Mouse (Mus musculus) layer of hippocampus, postnatal 36 days (tissue): ENCODE measurements around the gene Tspan1. TPM values are rescaled to one million over a fixed set of nuclear protein-coding genes. Genes with fewer than 3 reads are reported as not detected.
A peak's percentile ranks its signal among the peaks of the same experiment; 100 is the strongest.

Source experiments
- DNase-seq, 2 experiments: peaks; one replicate each; pipeline ENCODE4 v3.0.0; 2022
- total RNA-seq, 2 experiments: library from RNA; stranded (reverse); gene quantifications; 2 replicates each; pipeline ENCODE4 v1.2.3; 2021

Gene Tspan1
- total RNA-seq, 2 experiments from 2014 or later, result not detected

DNA sequence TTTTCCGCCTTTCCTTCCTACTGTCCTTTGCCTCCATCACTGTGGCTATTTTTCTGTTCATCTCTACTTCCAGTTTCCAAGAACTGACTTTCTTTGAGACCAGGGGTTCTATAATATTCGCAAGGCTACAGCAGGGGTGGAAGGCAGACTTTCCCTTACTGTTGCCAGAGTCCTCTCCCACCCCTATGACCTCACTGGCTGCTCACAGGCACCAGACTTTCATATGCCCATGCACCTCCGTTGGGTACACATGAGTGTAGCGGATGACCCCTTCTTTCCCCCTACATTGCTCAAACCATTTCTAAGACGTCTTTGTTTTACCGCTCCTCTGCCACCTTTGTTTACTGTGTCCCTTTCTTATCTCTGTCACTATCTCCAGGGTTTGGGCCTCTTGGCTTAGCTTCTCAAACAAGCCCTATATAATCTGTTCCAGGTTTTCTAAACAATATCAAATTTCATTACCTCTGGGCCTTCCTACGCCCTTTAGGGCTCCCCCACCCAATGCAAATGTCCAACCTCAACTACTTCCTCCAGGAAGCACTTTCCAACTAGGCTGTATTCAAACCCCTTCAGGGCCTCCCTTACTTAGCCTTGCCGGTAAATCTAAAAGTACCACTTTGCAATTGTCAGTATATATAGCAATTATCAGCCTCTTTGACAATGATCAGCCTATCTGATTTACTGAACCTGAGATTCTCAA, 1.5 kb downstream of the Tspan1 start:
- DNase-seq, result no peak

DNA sequence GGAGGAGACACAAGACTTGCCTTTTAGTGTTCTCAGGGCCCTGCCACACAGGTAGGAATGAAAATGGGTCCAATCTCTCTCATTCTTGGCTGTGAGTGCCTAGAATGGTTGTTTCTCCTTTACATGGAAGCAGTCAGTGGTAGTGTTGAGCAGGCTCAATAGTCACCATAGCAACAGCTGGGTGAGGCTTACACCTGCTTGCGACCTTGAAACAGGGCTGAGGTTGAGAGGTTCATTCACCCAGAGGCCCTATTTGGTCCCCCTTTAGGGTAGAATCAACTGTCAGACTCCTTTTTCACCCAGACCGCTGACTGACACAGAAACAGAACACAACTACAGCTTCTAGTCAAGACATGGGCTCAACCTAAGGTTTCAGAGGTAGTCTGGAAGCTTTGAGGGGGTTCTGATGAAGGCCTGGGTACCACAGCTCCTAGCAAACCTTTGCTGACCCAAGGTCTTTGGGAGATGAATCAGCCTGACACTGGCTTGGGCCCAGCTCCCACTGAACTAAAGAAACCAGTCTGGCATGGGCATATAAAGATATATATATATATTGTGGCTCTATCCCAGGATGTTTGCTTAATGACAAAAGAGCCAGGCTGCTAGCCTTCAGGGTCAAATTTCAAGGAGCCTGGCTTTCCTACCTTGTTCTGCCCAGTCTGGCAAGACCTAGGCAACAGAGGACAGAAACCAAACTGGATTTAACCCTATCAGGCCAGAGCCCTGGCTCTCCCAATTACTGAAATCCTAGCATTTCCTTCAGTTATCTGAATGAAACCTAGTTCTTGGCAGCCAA, 2.4 kb downstream of the Tspan1 start:
- no peak for DNase-seq

DNA sequence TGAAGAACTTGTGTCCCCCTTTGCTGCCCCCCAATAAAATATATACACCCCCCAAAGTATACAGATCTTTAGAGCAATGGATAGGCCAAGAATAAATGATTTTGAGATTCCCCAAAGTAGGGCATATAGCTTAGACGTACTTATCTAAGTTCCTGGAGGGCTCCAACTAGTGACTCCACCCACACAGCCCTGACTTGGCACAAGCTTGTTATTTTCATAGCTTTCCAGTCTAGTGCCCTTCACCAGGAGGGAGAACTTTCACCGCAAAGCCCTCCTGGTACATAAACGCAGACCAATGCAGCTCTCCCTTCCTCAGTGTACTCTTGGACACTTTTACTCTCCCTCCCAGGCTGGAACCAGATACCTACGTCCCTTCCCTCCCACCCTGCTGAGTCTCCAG, 5.3 kb downstream of the Tspan1 start:
- no peak for DNase-seq

DNA sequence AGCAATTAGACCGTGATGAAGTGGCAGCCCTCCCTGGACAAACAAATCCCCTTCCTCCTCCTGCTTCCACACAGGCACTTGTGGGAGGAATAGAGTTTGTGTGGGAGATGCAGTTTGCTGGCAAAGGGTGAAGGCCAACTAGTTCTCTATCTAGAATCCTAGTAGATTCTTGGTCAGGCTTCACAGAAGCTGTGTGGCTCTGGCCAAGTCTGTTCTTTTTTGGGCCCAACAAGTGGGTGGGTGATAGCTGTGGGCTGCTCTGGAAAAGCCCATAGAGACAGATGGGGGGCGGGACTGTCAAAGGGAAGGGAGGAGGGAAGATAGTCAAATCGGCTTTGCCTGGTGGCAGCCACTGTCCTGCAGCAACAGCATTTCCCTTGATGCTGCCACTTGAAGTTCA, 6.6 kb downstream of the Tspan1 start:
- DNase-seq, result peak; percentile 69 to 70

DNA sequence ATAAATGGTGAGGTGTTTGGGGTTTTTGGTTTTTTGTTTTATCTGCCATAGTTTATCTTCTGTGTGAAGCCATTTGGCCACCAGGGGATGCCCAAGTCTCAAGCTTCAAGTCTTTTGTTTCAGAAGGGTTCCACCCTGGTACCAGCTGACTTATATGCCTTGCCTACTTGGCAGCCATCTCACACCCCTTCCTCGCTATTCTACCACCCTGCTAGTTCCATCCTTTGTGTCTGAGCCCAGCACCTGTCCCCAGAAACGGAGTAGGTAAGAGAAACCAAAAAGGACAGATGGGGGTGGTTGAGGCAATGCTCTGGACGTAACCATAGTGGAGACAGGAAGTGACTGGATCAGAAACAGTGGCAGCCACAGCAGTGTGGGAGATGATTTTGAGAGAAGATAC, 7.5 kb downstream of the Tspan1 start:
- no peak for DNase-seq

DNA sequence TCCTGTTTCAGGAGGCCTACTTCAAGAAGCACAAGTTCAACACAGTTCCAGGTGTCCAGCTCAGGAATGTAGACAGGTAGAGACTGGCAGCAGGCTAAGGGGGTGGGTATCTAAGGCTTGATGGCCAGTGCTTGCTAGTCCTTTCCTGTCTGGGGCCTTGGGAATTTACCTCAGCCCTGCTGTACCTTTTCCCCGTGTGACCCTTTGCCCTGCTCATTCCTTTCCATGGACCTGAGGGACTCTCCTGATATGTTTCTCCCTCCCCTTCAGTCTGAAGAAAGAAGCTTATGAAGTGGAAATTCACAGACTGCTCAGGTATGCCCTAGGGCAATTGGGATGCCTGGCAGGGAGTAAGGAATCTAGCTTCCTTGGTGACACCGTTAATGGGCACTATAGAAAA, 9.5 kb downstream of the Tspan1 start:
- DNase-seq, result no peak

DNA sequence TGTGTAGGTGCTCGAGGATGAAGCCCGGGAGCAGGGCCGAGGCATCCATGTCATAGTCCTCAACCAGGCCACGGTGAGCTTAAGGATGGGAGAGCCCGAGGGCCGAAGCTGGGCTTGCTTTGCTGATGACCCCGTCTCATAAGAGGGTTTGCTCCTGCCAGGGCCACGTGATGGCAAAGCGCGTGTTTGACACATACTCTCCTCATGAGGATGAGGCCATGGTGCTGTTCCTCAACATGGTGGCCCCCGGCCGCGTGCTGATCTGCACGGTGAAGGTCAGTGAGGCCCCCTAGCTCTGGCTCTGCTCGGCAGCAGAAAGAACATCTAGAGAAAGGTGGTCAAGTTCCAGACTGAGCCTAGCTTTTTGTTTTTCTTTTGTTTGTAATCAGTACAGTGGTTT, 14.7 kb downstream of the Tspan1 start:
- DNase-seq, result no peak

DNA sequence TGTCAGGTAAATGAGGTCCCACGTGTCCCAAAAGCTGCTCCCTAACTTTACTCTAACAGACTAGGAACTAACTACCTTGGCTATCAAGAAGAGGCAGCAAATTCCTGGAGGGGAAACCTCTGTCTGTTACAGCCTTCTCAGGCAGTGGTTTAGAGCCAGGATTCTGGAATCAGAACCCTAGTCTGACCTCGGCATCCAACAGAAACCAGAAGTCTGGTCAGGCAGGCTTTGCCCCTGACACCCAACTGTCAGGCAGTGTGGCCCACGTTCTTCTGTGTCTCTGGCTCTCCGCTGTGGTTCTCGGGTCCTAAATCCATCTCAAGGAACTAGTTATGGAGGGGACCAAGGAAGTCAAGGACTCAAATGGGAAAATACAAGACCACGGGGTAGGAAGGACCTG, 16.2 kb downstream of the Tspan1 start, which contains the start of gene Lurap1:
TSS of gene Lurap1 (minus strand) at position 101 of the 400 bp plus-strand sequence.
- DNase-seq, result no peak

DNA sequence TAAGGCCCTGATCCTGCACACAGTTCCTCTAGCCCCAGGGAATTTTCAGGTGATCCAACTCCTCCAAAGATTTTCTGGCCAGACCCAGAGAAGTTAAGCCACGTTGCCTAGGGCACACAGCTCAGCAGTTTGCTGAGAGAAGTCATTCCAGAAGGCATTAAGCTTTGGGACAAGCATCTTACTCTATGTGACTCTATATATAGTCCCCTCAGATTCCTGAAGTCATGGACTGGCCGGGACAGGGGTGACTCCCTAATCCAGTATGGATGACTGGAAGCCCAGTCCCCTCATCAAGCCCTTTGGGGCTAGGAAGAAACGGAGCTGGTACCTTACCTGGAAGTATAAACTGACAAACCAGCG, 16.6 kb downstream of the Tspan1 start:
- no peak for DNase-seq

DNA sequence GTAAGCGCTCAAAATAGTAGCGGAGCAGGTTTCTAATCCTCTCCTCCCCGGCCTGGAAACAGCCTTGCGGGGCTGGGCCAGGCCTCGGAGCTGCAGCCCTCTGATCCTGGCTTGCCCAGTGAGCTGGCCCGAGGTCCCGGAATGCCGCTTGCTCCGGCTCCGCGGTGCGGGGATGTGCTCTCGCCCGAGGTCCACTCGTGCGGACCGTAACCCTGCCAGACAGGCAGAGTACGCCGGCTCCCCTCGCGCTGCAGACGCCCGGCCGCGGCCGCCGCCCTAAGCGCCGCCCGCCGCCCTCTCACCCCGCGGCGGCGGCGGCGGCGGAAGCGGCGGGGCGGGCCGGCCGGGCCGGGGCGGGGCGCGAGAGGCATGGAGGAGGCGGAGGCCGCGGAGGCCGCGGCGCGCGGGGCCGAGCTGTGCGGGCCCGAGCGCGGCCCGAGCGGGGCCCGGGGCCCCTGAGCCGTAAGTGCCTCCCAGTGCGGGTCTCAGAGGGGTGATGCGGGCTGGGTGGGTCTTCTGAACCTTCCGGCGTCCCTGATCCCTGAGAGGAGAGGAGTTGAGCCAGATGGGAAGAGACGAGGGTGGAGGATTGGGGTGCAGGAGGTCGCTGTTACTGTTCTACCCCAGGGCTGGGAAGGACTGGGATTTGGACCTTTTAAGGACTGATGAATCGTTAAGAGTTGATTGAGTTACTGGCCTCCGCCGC, 17.1 kb downstream of the Tspan1 start:
- peak; percentile 49 to 60 for DNase-seq

DNA sequence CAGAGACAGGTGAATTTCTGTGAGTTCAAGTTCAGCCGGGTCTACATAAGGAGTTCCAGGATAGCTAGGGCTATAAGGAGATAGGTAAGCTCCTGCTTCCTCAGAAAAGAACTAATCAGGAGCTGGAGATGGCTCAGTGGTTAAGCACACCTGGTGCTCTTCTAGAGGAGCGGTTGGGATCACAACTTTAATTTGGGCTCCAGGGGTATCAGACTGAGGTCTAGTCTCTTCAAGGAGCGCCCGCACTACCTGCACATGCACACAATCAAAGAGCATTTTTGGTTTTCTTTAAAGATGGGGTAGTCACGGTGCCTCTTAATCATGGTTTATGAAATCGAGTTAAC, 17.6 kb downstream of the Tspan1 start:
- DNase-seq, result no peak

DNA sequence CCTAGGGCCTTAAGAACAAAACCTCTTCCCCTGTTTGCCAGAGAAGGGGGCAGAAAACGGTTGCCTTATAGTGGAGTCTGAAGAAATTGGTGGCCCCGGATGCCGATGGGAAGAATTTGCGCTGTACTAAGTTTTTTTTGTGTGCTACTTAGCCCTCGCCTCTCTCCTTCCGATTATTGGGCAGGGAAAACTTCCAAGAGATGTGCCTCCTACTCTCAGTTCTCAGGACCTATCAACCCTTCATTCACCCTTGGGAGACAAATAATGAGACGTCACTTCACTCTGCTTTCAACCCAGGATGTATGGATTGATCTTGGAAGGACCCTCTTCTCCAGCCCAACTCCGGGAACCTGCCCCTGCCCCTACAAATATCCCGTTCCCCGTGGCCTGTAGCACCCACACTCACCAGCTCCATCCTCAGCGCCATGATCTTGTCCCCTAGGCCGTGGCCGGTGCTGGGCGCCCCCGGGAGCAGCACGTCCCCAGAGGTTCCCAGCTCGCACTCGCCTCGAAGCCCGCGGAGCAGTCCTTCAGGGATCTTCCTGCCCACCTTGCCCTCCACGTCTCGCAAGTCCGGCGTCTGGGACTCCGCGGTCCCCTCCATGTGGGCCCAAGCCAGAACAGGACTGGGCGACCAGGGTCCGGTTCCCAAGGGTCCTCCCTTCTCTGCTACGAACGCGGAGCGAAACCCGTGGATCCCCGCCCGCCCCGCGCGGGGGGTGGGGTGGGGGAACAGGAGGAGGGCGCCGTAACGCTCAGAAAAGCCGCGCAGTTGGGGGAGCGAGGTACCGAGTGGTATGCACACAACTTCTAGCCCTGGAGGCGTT, 23.3 kb downstream of the Tspan1 start:
- DNase-seq, result peak; percentile 74 to 76

DNA sequence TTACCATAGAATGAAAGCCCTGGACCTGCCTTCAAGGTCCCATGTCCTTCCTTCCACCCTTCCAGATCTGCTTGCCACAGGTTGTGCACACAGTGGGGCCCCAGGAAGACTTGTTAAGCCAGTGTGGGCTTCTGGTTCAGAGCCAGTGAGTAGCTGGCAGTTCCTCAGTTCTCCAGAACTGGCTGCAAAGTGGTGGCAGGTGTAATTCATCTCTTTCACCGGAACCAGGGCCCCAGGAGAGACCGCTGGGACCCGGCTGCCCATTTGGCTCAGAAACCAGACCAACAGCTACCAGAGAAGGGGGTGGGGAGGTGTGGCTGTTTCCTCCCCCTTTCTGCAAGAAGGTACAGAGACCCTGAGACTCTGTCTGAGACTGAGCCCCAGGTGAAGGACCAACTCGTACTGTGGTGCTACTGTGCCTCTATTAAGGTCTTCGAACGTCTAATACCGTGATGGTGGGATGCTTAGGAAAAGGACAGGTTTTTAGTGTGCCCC, 24.0 kb downstream of the Tspan1 start:
- DNase-seq, result no peak

DNA sequence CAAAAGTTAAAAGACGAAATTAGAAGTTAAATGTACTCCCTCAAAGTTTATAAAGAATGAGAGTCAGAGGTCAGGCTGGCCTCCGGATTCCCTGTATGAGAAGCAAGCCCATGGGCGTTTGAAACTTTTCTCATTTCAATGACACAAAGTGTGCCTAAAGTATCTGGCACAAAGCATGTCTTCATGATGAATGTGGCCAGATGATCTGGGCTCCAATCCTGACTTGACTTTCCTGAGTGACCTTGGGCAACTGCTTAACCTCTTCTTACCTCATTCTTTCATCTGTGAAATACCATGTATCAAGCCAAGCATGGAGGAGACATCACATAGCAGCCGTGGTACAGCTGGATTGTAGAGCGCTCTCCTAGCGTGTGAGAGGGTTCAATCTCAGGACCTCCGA, 25.1 kb downstream of the Tspan1 start:
- no peak for DNase-seq

DNA sequence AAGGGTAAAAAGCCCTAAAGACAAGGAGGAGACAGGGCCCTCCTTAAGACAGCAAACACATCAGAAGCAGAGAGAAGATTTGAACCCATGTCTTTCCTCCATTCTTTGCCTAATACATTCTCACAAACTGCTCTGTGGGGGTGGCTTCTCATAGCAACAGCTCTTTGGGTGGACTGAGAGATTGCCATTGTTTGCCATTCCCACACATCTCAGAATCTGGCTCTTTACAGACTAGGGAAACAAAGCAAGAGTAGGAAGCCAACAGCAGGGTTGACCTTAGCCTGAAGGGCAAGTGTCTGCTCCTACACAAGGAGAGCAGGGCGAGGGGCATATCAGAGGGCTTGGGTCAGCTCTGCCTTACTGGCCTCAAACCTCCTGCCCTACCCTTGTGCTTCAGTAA, 25.7 kb downstream of the Tspan1 start:
- DNase-seq, result no peak

DNA sequence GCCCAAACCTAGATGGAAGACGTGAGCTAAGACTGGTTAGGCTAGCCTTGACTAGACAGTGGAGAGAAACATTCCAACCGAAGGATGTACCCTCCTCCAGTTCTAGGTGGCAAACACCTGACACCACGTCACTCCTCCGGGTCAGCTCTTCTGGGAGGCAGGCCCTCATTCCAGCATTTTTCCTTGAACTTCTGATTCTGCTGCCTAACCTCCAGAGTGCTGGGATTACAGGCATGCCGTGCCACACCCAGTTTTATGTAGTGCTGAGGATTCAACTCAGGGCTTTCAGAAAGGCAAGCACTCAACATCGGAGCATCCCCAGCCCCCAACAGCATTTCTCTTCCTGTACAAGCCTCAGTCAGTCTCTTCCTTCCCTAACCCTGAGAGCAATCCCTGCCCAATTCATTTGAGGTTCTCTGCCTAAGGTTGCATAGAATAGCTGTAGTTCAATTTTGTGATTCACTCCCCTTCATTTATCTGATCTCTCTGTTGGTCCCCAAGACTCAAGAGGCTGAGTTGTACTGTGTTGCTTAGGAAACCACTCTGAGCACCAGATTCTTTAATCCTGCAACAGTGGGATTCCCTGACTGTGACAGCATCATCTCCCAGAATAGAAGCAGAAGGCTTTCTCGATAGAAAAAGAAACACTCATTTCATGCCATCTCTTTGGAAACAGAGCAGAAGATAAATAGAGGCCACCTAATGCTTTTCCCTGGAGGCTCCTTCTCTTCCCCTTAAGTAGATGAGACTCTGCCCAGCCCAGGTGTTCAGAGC, 26.4 kb downstream of the Tspan1 start:
- no peak for DNase-seq

DNA sequence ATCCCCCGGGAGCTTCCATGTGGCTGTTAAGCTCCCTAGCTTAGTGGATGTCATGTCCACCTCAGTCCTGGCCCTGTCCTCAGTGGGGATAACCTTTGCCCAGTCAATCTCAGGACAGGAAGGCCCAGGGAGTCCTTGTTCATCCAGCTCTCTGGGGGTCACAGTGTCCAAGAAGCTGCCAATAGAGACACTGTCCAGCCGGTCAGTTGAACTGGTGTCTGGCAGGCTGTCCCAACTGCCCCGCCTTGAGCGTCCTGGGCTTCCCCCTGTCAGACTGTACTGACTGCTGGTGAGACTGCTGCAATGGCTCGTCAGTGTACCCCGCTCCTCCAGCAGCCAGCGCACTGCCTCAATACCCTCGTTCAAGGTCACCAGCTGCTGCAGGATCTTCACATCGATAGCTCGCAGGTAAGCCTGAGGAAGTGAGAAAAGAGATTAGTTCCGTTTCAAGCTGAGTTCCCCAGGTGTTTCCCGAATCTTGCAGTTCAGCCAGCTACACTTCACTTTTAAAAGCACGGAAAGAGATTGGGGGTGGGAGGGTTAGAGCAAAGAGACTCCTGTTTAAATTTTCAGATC, 29.9 kb downstream of the Tspan1 start:
- DNase-seq, result no peak

DNA sequence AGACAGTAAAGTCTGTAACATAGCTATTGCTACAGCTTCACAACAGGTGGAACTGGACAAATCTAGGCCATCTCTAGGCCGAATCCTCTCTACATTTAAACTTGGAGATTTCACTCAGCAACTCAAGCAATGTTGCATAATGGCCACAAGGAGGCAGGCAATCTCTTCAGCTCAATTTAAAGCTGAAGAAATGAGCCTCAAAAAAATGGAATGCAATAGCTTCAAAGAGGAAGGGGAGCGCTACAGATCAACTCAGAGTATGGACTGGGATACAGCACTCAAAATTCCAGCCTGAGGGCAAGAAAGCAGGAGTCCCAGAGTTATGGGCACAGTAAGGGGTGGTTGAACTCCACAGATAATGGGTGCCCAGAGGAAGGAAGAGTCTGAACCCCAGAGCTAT, 32.4 kb downstream of the Tspan1 start:
- DNase-seq, result no peak

DNA sequence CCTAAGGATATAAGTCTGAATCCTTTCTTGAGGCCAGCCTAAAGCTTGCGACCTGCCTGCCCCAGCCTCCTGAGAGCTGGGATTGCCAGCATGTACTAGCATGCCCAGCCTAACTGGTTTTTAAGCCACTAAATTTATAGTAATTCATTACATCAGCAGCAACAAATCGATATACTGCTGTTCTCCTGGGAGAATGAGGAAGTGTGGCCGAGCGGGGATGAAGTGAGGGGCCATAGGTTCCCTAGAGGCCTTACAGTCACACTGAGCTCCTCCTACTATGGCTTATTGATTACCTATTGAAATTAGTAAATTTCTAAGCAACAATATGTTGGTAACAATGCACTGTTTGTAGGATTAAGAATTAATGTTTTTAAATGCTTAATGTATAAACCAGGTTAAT, 34.3 kb downstream of the Tspan1 start:
- DNase-seq, result no peak

DNA sequence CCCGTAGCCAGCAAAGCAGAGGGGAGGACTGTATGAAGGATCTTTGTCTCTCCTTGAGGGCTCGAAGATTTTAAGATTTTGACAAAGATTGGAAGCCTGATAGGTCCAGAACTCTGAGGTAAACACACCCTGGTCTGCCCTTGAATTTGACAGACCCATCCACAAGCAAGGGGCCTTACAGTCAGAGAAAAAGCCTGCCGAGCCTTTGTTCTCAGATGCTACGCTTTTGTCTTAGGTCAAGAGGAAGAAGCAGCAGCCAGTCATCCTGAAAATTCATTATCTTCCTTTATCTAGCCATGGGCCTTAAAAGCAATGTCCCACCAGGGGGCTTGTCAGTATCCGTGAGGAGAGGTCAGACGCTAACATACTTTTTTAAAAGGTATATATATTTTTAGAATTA, 39.4 kb downstream of the Tspan1 start:
- no peak for DNase-seq

DNA sequence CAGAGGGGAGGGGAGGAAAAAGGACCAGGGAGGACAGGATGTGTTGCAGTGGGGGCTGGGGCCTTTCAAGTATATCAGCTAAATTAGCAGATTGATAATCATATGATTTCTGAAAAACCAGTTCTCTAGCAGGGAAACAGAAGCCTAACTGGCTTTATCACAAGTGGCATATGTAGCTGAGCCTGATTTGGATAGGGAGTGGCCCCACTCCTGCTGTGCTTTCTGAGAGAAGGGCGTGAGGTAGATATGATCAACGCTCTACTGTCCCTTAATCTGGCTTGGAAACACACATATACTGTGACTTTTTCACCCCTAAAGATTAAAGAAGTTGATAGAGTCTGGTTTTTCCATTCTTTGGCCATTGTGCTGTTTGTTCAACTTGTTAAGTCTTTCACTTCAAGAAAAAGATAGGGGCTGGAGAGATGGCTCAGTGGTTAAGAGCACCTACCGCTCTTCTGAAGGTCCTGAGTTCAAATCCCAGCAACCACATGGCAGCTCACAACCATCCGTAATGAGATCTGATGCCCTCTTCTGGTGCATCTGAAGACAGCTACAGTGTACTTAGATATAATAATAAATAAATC, 41.5 kb downstream of the Tspan1 start:
- DNase-seq, result no peak
